In the genomic region with DNA sequence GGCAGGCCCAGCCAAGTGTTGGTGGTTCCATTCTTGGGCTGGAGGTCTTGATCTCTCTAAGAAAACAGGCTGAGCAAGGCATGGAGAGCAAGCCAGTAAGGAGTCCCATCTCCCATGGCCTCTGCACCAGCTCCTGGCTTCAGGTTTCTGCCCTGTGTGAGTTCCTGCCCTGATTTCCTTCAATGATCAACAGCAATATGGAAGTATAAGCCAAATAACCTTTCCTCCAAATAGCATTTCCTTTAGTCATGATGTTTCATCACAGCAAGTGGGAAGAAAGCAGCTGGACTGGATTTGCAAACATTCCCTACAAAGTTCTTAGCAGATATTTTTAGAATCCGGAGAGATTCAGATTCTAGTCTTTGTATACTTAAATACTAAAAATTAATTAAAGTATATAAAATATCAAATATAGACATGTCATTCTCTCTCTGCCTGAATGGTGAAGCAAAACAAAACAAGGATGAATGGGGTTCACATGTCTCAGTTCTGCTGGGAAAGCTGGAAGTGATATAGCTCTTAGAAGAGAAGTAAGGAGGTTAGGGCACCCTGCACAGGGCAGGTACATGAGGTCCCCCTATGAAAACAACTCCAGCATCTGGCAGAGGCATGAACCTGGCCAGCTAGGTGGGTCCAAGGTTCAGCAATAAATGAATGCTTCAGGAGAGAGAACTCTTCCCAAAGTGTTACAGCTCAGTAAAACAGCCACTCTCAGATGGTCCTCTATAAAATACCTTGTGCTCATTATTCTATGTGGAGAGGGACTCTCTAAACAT, we compare ENCODE assay signal across 14 mouse cellular contexts. TPM values are rescaled to one million over a fixed set of nuclear protein-coding genes. Genes with fewer than 3 reads are reported as not detected.
A peak's percentile ranks its signal among the peaks of the same experiment; 100 is the strongest.
DNase-seq lines count a peak whose midpoint lies in the region; ATAC-seq lines count a peak whose summit lies in the region.
"Had no signal": no experiment of that assay in that cellular context is flagged by ENCODE, and none has a peak within 500 bp of the region (broad histone marks: within the 10 kb centered on the region; RNA-seq: fewer than 3 reads in every experiment).

No protein-coding gene starts in this region.

- no peaks in the 10 kb centered on the region for H3K36me3 ChIP-seq in kidney, embryonic 15.5 days
- H3K36me3 ChIP-seq in midbrain, embryonic 14.5 days (ENCODE audit: control insufficient read depth, insufficient read depth, low read length), result no peaks in the 10 kb centered on the region
- H3K36me3 ChIP-seq: forebrain, embryonic 10.5 days; hindbrain, embryonic 15.5 days; limb, embryonic 13.5 days had no signal

- H3K27ac ChIP-seq in kidney, embryonic 15.5 days, result no peak overlapping the region
- H3K27ac ChIP-seq in midbrain, embryonic 14.5 days (replicated peaks; ENCODE audit: low read depth, low read length), result no peak overlapping the region
- H3K27ac ChIP-seq: forebrain, embryonic 10.5 days; hindbrain, embryonic 15.5 days; limb, embryonic 13.5 days had no signal

- DNase-seq in adrenal gland, adult (ENCODE audit: inconsistent age in 2 of 2, low spot score in 1 of 2), result peak; percentile 23 to 51
- DNase-seq in adrenal gland, adult 18-20 months (ENCODE audit: low spot score in 2 of 2), result no peak
- peak; percentile 32 for DNase-seq in kidney, adult 18-20 months
- DNase-seq in adipocyte (ENCODE audit: low spot score), result peak; percentile 89
- peak; percentile 27 for DNase-seq in kidney, postnatal 14 days
- no peak for DNase-seq in thymus, postnatal 36 days
- DNase-seq in midbrain, embryonic 14.5 days, result no peak
- DNase-seq: cerebellum, adult 11 months; gastrocnemius, postnatal 36 days; thymus, postnatal 25 days had no signal

- H3K9me3 ChIP-seq in kidney, embryonic 15.5 days (replicated peaks), result no peaks in the 10 kb centered on the region
- no peaks in the 10 kb centered on the region for H3K9me3 ChIP-seq in midbrain, embryonic 14.5 days (ENCODE audit: control insufficient read depth, low read length)
- H3K9me3 ChIP-seq: forebrain, embryonic 10.5 days; hindbrain, embryonic 15.5 days; limb, embryonic 13.5 days had no signal

- H3K4me3 ChIP-seq in kidney, embryonic 15.5 days (replicated peaks), result no peak overlapping the region
- H3K4me3 ChIP-seq in midbrain, embryonic 14.5 days (replicated peaks; ENCODE audit: low read depth, low read length), result no peak overlapping the region
- H3K4me3 ChIP-seq: forebrain, embryonic 10.5 days; hindbrain, embryonic 15.5 days; limb, embryonic 13.5 days had no signal

- H3K9ac ChIP-seq in kidney, embryonic 15.5 days, result no peak overlapping the region
- H3K9ac ChIP-seq in midbrain, embryonic 14.5 days (replicated peaks; ENCODE audit: low read length), result no peak overlapping the region
- H3K9ac ChIP-seq: hindbrain, embryonic 15.5 days; limb, embryonic 13.5 days had no signal

- no peak overlapping the region for H3K4me2 ChIP-seq in kidney, embryonic 15.5 days
- no peak overlapping the region for H3K4me2 ChIP-seq in midbrain, embryonic 14.5 days (ENCODE audit: low read length)
- H3K4me2 ChIP-seq: hindbrain, embryonic 15.5 days; limb, embryonic 13.5 days had no signal

- H3K4me1 ChIP-seq in kidney, embryonic 15.5 days, result no peaks in the 10 kb centered on the region
- no peaks in the 10 kb centered on the region for H3K4me1 ChIP-seq in midbrain, embryonic 14.5 days (ENCODE audit: control insufficient read depth, insufficient read depth, low read length)
- H3K4me1 ChIP-seq: forebrain, embryonic 10.5 days; hindbrain, embryonic 15.5 days; limb, embryonic 13.5 days had no signal

- no peaks in the 10 kb centered on the region for H3K27me3 ChIP-seq in kidney, embryonic 15.5 days
- no peaks in the 10 kb centered on the region for H3K27me3 ChIP-seq in midbrain, embryonic 14.5 days (ENCODE audit: control insufficient read depth, insufficient read depth, low read length)
- H3K27me3 ChIP-seq: hindbrain, embryonic 15.5 days; limb, embryonic 13.5 days had no signal

- no peak for ATAC-seq in kidney, embryonic 15.5 days (replicated peaks; ENCODE audit: low FRiP score)
- no peak for ATAC-seq in midbrain, embryonic 14.5 days (ENCODE audit: low FRiP score, low TSS enrichment)

- WGBS in kidney, embryonic 15.5 days, result 69% methylated on average over 1 of the region's 1 CpGs
- 96% methylated on average over 1 of the region's 1 CpGs for WGBS in midbrain, embryonic 14.5 days

RNA-seq across cellular contexts. Expression of gene Aldh1a1, which starts 37.6 kb away (rescaled TPM):
- total RNA-seq in adrenal gland, adult 18-20 months (2021), result 100 to 1,000 TPM; 122 to 515 TPM
- 4.1 and 4.3 TPM in 2 replicates for polyA plus RNA-seq in kidney, embryonic 15.5 days (2015; fragmentation: Nextera tagmentation; extraction: Ambion mirVana)
- polyA plus RNA-seq in midbrain, embryonic 14.5 days (2014; fragmentation: Nextera tagmentation; extraction: Ambion mirVana), result 9.7 and 11.2 TPM in 2 replicates

Comparison
In these comparisons a context has a peak if more than half of its experiments do, and no peak if none do; other contexts are left out.
1. DNase-seq: peak in adrenal gland, adult (2 of 2), kidney, adult 18-20 months (single experiment), adipocyte (single experiment) and kidney, postnatal 14 days (single experiment); none in adrenal gland, adult 18-20 months (0 of 2), thymus, postnatal 36 days (0 of 2) and midbrain, embryonic 14.5 days (single experiment).